Mouse (Mus musculus) heart, embryonic 11.5 days (tissue): ENCODE data around the gene Thg1l. TPM values are rescaled to one million over a fixed set of nuclear protein-coding genes. Genes with fewer than 3 reads are reported as not detected.

Experiments
- ATAC-seq: fragments of 200-750 bp; cut with Nextera tagmentation; replicated peaks from 2 replicates; pipeline ENCODE4 v1.8.0; 2017; ENCODE audit warnings: moderate library complexity; ENCODE audit not compliant: insufficient number of reproducible peaks, low FRiP score, low TSS enrichment
- H3K27ac ChIP-seq: fragments of 300-500 bp; sonication (generic); 2 replicates; pipeline ENCODE4 v1.5.1; 2014; ENCODE audit warnings: mild to moderate bottlenecking, low read depth, low read length
- H3K27me3 ChIP-seq: fragments of 300-500 bp; sonication (generic); 2 replicates; pipeline ENCODE4 v1.6.1; 2014; ENCODE audit warnings: mild to moderate bottlenecking, low read length, mixed read lengths; ENCODE audit not compliant: control insufficient read depth, insufficient read depth
- H3K36me3 ChIP-seq: fragments of 300-500 bp; sonication (generic); 2 replicates; pipeline ENCODE4 v1.6.1; 2014; ENCODE audit warnings: mild to moderate bottlenecking, low read length, moderate library complexity, mixed read lengths; ENCODE audit not compliant: control insufficient read depth, insufficient read depth
- H3K4me1 ChIP-seq: fragments of 300-500 bp; sonication (generic); 2 replicates; pipeline ENCODE4 v1.6.1; 2014; ENCODE audit warnings: low read length; ENCODE audit not compliant: control insufficient read depth, insufficient read depth
- H3K4me2 ChIP-seq: fragments of 300-500 bp; sonication (generic); 2 replicates; pipeline ENCODE4 v1.6.1; 2014; ENCODE audit warnings: mild to moderate bottlenecking, moderate library complexity
- H3K4me3 ChIP-seq: fragments of 300-500 bp; sonication (generic); 2 replicates; pipeline ENCODE4 v1.5.1; 2014; ENCODE audit warnings: low read depth, low read length
- H3K9ac ChIP-seq: fragments of 300-500 bp; sonication (generic); 2 replicates; pipeline ENCODE4 v1.6.1; 2014; ENCODE audit warnings: mild to moderate bottlenecking, low read depth, low read length, moderate library complexity
- H3K9me3 ChIP-seq: fragments of 300-500 bp; sonication (generic); replicated peaks from 2 replicates; pipeline ENCODE4 v1.6.1; 2016; ENCODE audit warnings: low read length; ENCODE audit not compliant: control insufficient read depth
- WGBS: fragments of 180-500 bp; shearing (Covaris S2); extraction: QIAGEN DNeasy Blood & Tissue Kit; methylation state at CpG from one replicate; pipeline ENCODE4 v1.1.7; 2014; ENCODE audit not compliant: insufficient replicate concordance; 5-methylcytosine and 5-hydroxymethylcytosine counted together
- polyA plus RNA-seq: library from polyadenylated mRNA; unstranded; fragments of >200 nt; fragmentation: Nextera tagmentation; extraction: Ambion mirVana; gene quantifications from 2 replicates; pipeline ENCODE4 v1.2.1, GENCODE M21; 2014

Gene Thg1l
- polyA plus RNA-seq, 1 experiment from 2014 or later = 9.5 TPM

DNA sequence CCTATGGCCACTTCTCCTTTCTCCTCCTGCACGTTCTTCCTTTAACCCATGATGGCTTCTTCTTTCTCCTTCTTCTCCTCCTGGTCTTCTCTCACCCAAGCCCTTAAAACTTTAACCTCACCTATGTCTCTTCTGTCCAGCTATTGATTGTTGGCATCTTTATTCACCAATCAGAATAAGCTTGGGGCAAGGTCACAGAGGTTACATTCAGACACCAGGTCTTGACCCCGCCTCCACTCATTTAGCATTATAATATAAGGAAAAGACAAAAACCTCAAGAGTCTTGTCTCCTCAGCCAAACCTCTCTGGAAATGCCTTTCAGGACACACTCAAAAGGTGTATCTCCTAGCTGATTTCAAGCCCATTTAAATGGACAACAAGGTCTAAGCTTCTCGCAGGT, 13.2 kb upstream of the Thg1l start:
- H3K27me3 ChIP-seq = no peaks in the 10 kb centered on the region

DNA sequence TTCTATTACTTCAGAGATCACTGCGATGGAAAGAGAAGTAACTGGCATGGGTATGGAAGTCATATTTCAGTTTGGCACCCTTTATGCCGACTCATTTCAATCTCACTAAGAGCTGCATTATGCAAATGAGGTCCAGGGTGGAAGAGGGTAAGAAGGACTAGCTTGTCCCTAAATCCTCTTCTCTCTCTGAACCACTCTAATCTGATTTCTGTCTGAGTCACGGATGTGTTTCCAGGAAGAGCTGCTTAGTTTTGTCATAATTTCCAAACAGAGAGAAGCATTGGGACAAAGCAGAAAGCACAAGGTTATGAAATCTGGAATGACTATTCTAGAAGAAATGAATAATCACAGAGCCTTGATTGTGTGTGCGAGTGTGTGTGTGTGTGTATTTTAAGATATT, 11.6 kb upstream of the Thg1l start:
- H3K27me3 ChIP-seq = no peaks in the 10 kb centered on the region
- H3K9me3 ChIP-seq = no peaks in the 10 kb centered on the region
- no peak for ATAC-seq
- H3K4me3 ChIP-seq = no peak overlapping the region
- WGBS = 73% methylated on average over 4 of the region's 4 CpGs
- no peaks in the 10 kb centered on the region for H3K36me3 ChIP-seq
- H3K27ac ChIP-seq = no peak overlapping the region
- H3K4me2 ChIP-seq = no peak overlapping the region
- no peak overlapping the region for H3K9ac ChIP-seq
- no peaks in the 10 kb centered on the region for H3K4me1 ChIP-seq

More for the DNA sequence above, 13.2 kb upstream of the Thg1l start:
- no peak overlapping the region for H3K4me2 ChIP-seq
- no peaks in the 10 kb centered on the region for H3K36me3 ChIP-seq
- H3K27ac ChIP-seq = no peak overlapping the region
- no peaks in the 10 kb centered on the region for H3K4me1 ChIP-seq
- no peaks in the 10 kb centered on the region for H3K9me3 ChIP-seq
- WGBS = 87% methylated on average over 3 of the region's 3 CpGs
- ATAC-seq = no peak
- H3K9ac ChIP-seq = no peak overlapping the region
- no peak overlapping the region for H3K4me3 ChIP-seq

DNA sequence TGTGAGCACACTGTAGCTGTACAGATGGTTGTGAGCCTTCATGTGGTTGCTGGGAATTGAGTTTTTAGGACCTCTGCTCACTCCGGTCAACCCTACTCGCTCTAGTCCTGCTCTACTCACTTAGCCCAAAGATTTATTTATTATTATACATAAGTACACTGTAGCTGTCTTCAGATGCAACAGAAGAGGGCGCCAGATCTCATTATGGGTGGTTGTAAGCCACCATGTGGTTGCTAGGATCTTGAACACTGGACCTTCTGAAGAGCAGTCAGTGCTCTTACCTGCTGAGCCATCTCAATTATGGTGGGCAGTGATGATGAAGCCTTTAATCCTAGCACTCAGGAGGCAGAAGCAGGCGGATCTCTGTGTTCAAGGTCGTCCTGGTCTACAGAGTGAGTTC, 4.7 kb upstream of the Thg1l start:
- H3K27me3 ChIP-seq = no peaks in the 10 kb centered on the region
- no peak for ATAC-seq
- H3K36me3 ChIP-seq = no peaks in the 10 kb centered on the region
- H3K4me3 ChIP-seq = no peak overlapping the region
- no peak overlapping the region for H3K9ac ChIP-seq
- WGBS = 74% methylated on average over 5 of the region's 5 CpGs
- no peak overlapping the region for H3K27ac ChIP-seq
- H3K4me1 ChIP-seq = no peaks in the 10 kb centered on the region
- no peaks in the 10 kb centered on the region for H3K9me3 ChIP-seq
- no peak overlapping the region for H3K4me2 ChIP-seq

DNA sequence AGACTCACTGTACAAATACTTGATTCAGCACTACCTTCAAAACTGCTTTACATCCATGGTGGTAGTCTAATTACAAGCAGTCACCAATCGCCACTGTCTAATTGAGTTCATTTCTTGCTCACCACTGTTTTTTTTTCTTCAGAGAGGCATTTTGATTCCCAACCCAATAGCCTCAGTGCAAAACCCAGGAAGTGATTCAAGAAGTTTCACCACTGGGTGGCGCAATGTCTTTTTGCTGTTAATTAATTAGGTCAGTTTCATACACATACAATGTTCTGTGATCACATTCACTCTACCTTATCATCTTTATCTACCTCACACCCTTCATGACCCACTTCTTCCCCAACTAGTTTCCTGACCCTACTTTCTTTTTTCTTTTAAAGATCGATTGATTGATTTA, 4.3 kb upstream of the Thg1l start:
- H3K27me3 ChIP-seq = no peaks in the 10 kb centered on the region
- H3K9ac ChIP-seq = no peak overlapping the region
- no peaks in the 10 kb centered on the region for H3K36me3 ChIP-seq
- ATAC-seq = no peak
- no peak overlapping the region for H3K4me2 ChIP-seq
- no peaks in the 10 kb centered on the region for H3K4me1 ChIP-seq
- 64% methylated on average over 3 of the region's 3 CpGs for WGBS
- no peak overlapping the region for H3K4me3 ChIP-seq
- H3K9me3 ChIP-seq = no peaks in the 10 kb centered on the region
- no peak overlapping the region for H3K27ac ChIP-seq

DNA sequence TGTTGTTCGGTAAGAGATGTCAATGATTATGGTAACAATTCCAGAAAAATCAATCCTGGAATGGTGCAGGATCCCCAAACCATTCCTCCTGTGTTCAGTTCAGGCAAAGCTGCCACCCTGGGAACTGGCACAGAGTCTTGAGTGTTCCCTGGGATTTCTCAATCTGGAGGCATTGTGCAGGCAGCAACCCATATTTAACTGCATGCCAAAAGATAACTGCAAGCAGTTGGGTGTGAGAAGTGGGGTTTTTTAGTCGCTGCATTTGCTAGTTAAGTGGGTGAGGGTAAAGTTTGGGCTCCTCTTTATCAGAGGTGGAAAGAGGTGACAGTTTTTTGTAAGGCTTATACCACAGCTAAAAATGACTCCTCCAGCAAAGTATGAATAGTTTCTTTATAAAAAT, 7.8 kb downstream of the Thg1l start:
- Histone ChIP-seq H3K4me1 (peaks cover 12% of the 10 kb centered on the region), H3K27ac (no peak overlapping the region), H3K4me3 (no peak overlapping the region), H3K9me3 (no peaks in the 10 kb centered on the region), H3K27me3 (no peaks in the 10 kb centered on the region), H3K4me2 (no peak overlapping the region), H3K36me3 (peaks cover 6% of the 10 kb centered on the region), H3K9ac (no peak overlapping the region)
- WGBS = 81% methylated on average over 2 of the region's 2 CpGs
- ATAC-seq = no peak

DNA sequence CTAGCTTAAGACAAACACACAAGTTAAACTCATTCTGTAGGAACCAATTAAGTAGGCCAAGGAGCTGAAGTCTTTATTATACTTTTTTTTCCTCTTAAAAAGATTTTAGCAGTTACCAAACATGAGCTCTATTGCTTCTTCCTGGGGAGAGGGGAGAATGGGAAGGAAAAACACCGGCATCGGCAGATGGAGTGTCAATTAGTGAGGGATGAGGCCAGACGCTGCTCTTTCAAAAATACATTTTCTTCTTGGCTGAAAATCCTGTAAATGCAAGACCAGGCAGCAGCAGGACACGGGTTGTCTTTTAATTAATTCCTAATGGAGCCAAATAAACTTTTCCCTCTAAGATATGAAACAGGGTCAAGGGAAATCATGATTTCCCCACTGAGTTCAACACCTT, 8.5 kb downstream of the Thg1l start:
- no peaks in the 10 kb centered on the region for H3K9me3 ChIP-seq
- H3K36me3 ChIP-seq = peaks cover 4% of the 10 kb centered on the region
- no peak overlapping the region for H3K4me3 ChIP-seq
- H3K4me1 ChIP-seq = peaks cover 12% of the 10 kb centered on the region
- 76% methylated on average over 4 of the region's 4 CpGs for WGBS
- ATAC-seq = no peak
- no peak overlapping the region for H3K9ac ChIP-seq
- H3K27ac ChIP-seq = no peak overlapping the region
- no peaks in the 10 kb centered on the region for H3K27me3 ChIP-seq
- no peak overlapping the region for H3K4me2 ChIP-seq

DNA sequence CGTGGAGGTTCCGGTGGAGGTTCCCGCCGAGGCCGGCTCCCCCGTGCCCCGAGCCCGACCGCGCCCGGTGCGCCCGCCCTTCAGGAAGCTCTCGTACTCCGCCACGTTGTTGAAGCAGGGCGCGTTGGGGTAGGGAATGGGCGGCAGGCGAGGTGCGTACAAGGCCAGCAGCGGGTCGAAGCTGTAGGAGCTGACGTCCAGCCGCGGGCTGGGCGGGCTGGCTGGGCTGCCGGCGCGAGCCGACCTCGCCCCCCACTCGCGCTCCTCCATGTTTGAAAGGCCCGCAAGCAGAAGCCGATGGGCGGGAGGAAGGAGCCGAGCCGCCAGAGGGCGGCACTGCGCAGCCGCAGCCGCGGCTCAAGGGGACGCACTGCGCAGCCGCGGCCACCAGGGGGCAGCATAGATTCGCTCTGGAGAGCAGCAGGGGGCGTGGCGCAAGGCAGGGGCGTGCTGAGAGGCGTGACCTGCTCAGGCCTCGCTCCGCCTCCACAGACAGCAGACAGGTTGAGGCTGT, 10.6 kb downstream of the Thg1l start, which contains the start of gene Lsm11:
TSS of gene Lsm11 (minus strand) at position 293 of the 514 bp plus-strand sequence.
- Histone ChIP-seq H3K9me3 (no peaks in the 10 kb centered on the region), H3K4me2 (peak within 1 kb of the TSS; percentile 93), H3K27ac (peak within 1 kb of the TSS; percentile 65), H3K36me3 (no peaks in the 10 kb centered on the region; the same call in 1 of the 2 replicates), H3K9ac (peak within 1 kb of the TSS; percentile 93), H3K27me3 (no peaks in the 10 kb centered on the region), H3K4me1 (peaks cover 12% of the 10 kb centered on the region), H3K4me3 (peak within 1 kb of the TSS; percentile 83)
- ATAC-seq = peak; percentile 85
- WGBS = under 1% methylated on average over 55 of the region's 55 CpGs

DNA sequence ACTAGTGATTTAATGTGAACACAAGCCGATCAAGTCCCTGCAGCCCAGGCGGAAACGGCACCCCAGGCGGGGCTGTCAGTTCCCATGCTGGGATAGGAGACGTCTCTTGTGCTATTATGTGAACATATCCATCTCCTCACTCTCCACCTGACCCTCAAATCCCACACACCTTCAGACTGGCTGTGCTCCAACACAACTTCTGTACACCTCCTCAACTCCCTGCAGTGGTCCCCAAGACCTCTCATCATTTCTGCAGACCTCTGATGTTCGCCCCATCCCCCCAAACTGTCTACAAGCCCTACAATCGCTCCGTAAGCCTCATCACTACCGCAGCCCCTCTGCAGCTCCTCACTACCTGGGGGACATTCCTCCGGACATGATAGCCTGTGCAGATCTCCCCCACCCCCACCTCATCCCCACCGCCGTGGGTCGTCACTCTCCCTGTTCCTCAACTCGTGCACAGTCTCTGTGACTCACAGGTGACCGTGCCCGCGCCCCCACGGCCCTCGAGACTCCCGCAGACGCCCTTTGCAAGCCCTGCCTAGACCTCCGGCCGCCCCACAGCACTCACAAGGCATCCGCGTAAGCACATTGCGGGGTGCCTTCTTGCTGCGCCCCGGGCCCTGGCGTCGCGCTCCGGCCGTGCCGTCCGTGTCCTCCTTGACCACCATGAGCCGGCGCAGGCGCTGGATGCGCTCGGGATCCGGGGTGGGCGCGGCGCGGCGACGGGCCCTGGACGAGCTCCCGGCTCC, 11.2 kb downstream of the Thg1l start:
- no peaks in the 10 kb centered on the region for H3K36me3 ChIP-seq
- WGBS = under 1% methylated on average over 48 of the region's 49 CpGs
- H3K4me1 ChIP-seq = peaks cover 12% of the 10 kb centered on the region
- H3K27me3 ChIP-seq = no peaks in the 10 kb centered on the region
- H3K4me2 ChIP-seq = peak overlapping the region; percentile 93
- ATAC-seq = peak; percentile 47
- peak overlapping the region; percentile 83 for H3K4me3 ChIP-seq
- H3K9me3 ChIP-seq = no peaks in the 10 kb centered on the region
- peak overlapping the region; percentile 65 for H3K27ac ChIP-seq
- H3K9ac ChIP-seq = peak overlapping the region; percentile 93
